Mouse (Mus musculus) heart, postnatal 4 days (tissue): ENCODE measurements around the gene Znrf3. TPM values are rescaled to one million over a fixed set of nuclear protein-coding genes. Genes with fewer than 3 reads are reported as not detected.

Source experiments
- DNase-seq: peaks from one replicate; pipeline ENCODE4 v3.0.0; 2021
- total RNA-seq, 2 experiments: library from RNA; stranded (reverse); gene quantifications; 2 replicates each; pipeline ENCODE4 v1.2.3; 2021

Gene Znrf3
- total RNA-seq, 2 experiments from 2014 or later, result 15.2 to 18.0 TPM

GRCm38 (mm10) chr11:5390969-5391831 lies 53.4 kb downstream of the Znrf3 start:
- no peak for DNase-seq

- DNase-seq, result no peak
Measured at GRCm38 (mm10) chr11:5382652-5383051, 62.0 kb downstream of the Znrf3 start.

GRCm38 (mm10) chr11:5381226-5381625 lies 63.4 kb downstream of the Znrf3 start:
- peak; percentile 11 for DNase-seq

- no peak for DNase-seq
Measured at GRCm38 (mm10) chr11:5380275-5380674, 64.4 kb downstream of the Znrf3 start.

GRCm38 (mm10) chr11:5369176-5369575 lies 75.5 kb downstream of the Znrf3 start:
- no peak for DNase-seq

- no peak for DNase-seq
Measured at GRCm38 (mm10) chr11:5368492-5368891, 76.2 kb downstream of the Znrf3 start.

GRCm38 (mm10) chr11:5355266-5355764 lies 89.3 kb downstream of the Znrf3 start:
- no peak for DNase-seq

GRCm38 (mm10) chr11:5354753-5355152 lies 89.9 kb downstream of the Znrf3 start:
- peak; percentile 50 for DNase-seq

- no peak for DNase-seq
Measured at GRCm38 (mm10) chr11:5353032-5353431, 91.6 kb downstream of the Znrf3 start.

- DNase-seq, result no peak
Measured at GRCm38 (mm10) chr11:5349483-5349882, 95.2 kb downstream of the Znrf3 start.

- DNase-seq, result no peak
Measured at GRCm38 (mm10) chr11:5346845-5347640, 97.6 kb downstream of the Znrf3 start.

- DNase-seq, result no peak
Measured at GRCm38 (mm10) chr11:5343748-5344147, 100.9 kb downstream of the Znrf3 start.

GRCm38 (mm10) chr11:5339732-5340131 lies 104.9 kb downstream of the Znrf3 start:
- no peak for DNase-seq

GRCm38 (mm10) chr11:5336852-5337251 lies 107.8 kb downstream of the Znrf3 start:
- no peak for DNase-seq

- no peak for DNase-seq
Measured at GRCm38 (mm10) chr11:5336269-5336668, 108.4 kb downstream of the Znrf3 start.

- DNase-seq, result no peak
Measured at GRCm38 (mm10) chr11:5330851-5331250, 113.8 kb downstream of the Znrf3 start.

- DNase-seq, result no peak
Measured at GRCm38 (mm10) chr11:5327693-5328092, 117.0 kb downstream of the Znrf3 start.

- DNase-seq, result no peak
Measured at GRCm38 (mm10) chr11:5326252-5326651, 118.4 kb downstream of the Znrf3 start.

GRCm38 (mm10) chr11:5325217-5325616 lies 119.4 kb downstream of the Znrf3 start:
- DNase-seq, result no peak

- DNase-seq, result no peak
Measured at GRCm38 (mm10) chr11:5324296-5324695, 120.4 kb downstream of the Znrf3 start.

GRCm38 (mm10) chr11:5321687-5322086 lies 123.0 kb downstream of the Znrf3 start:
- no peak for DNase-seq

GRCm38 (mm10) chr11:5318976-5319375 lies 125.7 kb downstream of the Znrf3 start:
- no peak for DNase-seq

GRCm38 (mm10) chr11:5318035-5318775 lies 126.4 kb downstream of the Znrf3 start:
- DNase-seq, result no peak
